Mouse (Mus musculus) T-helper 17 cell (primary cell): ENCODE data around the gene Pttg1.

Experiments
- in situ Hi-C, 2 experiments: fragments of 300-600 bp; cut with MboI, MseI; formaldehyde crosslinking; loops; 1 replicate in 1 of 2; 2 replicates in 1 of 2; pipeline ENCODE4 v1.15.1; 2025; ENCODE audit warnings: high pct_unique_total_duplicates in 2 of 2

The Pttg1 gene

DNA sequence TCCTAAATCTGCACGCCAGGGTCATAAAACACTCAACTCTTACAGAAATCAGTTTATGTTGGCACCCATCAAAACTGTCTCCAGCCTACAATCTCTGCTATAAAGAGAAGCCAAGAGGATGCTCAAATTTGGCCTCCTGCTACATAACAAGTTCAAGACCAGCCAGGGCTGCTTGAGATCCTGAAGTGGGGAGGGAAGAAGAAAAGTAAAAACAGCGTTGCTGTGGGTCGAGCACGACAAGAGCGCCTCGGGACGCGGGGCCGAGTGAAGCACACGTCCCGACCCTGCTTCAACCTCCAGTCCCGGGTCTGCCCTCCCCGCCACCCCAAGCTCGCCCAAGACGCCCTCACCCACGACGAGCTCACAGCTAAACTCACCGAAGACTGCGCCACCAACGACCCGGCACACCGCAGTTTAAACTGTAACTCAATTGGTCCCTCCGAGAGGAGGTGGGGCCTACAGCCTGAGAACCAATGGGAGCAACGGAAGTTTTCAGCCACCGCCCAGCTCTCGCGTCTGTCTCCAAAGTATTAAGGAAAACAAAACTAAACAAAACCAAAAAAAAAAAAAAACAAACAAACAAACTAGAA lies at the start of gene Pttg1:
TSS of gene Pttg1 (minus strand) at position 428 of the 590 bp plus-strand sequence.
- in situ Hi-C loops: no loop called here

DNA sequence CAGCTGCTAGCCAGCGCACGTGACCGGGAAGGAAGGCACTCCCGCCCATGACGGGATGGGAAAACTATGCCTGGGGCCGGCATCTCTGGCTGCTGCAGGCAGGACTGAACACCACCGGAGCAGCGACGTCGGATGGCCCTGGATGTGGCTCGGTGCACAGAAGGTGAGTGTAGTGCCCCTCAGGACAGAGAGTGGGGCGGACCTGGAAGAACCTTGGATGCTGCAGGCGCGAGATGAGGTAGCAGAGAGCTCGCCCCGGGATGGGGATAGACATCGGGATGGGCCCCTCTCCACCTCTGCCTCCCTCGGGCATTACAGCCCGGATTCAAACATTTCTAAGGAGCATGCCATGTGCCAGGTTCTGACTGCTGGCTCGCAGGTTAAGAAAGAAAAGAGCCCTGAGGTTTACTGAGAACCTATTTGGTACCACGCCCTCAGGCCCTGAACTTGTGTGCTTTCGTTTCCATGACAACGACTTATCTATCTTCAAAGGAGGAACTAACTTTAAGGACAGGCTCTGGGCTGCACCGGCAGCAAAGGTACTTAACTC lies 48.2 kb upstream of the Pttg1 start, which contains the start of gene C1qtnf2:
TSS of gene C1qtnf2 (plus strand) at position 52 of the 550 bp plus-strand sequence.
- in situ Hi-C loops: no loop called here

DNA sequence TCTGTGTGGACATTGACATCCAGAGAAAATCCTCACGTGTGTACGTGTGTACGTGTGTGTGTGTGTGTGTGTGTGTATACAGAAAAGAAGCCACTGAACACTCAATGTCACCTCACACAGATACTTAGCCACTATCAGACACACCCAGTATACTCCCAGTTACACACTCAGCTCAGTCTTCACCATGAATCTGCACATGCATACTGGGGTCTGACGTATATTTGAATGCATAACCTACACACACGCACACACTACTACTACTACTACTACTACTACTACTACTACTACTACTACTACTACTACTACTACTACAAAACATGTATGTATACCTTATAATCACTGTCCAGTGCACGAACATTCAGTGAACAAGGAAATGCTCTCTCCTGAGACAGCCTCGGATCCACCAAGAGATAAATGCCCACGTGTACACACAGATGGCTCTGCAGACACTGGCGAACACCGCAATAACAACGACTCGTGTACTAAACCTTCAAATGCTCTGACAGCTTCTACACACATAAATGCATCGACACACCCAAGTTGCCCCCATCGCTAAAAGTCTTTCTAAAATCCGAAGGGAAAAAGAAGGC lies 47.7 kb upstream of the Pttg1 start:
- in situ Hi-C loops: no loop called here

DNA sequence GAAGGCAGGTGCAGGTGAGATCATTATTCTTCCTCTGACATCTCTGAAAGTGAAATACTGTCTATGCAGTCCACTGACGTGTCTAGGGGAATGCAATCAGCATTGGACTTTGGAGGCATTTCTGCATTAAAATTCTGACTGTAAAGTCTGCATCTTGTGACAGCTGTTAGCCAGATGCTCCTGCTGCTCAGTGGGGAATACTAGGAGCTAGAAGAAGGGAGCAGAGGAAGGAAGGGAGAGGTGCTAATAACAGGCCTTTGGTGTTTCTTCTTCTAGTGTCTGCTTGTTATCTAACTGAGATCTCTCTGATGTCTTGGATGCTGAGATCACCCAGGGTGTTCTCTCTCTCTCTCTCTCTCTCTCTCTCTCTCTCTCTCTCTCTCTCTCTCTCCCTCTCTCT lies 47.1 kb upstream of the Pttg1 start:
- in situ Hi-C loops: no loop called here

DNA sequence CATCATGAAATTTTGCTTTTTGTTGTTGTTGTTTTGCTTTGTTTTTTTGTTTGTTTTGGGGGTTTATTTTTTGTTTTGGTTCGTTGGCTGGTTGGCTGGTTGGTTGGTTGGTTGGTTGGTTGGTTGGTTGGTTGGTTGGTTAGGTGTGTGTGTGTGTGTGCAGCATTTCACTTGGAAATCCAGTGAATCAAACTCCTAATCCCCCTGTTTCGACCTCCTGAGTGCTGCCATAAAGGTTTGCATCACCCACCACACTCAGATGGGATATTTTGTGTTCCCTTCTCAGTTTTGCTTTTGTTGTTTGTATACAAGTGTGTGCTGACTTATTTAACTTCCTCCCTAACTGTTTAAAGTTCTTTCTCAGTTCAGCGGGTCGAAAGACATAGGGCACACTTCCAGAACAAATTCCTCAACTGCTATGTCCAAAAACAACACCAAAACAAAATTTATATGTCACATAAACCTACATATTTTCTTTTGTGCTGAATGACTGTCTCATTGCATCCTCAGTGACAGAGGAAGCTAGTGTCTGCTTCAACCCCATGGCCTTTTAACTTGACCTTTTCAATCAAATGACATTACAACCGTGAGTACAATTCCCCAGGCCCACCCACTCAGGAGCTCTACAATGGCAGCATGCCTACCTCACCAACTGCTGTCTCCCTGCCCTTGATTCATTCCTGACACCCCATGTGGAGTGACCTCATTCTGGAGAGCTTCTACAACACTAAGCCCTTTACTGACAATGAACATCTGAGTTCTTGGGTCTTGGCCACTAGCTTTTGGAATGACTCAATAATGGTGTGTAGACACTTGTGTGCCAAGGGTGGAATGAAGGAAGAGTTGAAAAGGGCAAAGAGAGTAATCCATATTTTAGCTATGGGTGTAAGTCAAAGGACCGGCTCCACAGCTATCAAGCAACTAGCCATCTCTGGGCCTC lies 45.1 kb upstream of the Pttg1 start:
- in situ Hi-C loops: no loop called here

DNA sequence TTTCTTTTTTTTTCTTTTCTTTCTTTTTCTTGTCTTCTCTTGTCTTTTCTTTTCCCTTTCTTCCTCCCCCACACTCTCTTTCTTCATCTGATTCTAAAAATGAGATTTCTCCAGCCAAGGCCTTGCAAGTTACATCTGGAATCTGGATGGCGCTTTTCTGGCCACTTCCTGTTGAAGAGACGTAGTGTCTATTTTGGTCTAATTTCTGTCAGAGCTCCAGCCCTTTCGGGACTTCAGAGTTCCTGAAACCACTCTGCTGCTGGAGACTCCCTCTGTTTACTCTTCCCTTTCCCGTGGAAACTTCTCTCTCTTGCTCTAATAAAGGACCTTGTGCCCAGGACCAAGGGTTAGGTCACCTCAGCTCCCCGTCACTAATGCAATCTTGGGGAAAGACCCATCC lies 44.1 kb upstream of the Pttg1 start:
- in situ Hi-C loops: no loop called here

DNA sequence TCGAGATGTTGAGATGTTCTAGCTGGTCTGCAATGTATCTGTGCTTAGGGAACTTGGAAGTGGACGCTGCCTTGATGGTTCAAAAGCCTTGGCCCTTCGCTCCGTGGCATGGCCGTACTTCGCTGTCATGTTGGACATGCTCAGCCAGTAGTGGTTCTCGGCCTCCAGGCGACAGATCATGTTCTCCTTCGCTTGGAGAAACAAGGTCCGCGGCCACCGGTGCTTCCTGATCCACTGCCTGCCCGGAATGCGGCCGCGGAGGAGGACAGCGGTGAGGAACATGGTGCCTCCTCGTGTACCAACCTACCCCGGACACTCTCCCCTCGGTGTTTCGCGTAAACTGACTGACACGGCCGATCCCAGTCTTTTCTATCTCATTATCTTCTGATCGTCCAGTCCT lies 37.2 kb upstream of the Pttg1 start:
- in situ Hi-C loops: no loop called here

DNA sequence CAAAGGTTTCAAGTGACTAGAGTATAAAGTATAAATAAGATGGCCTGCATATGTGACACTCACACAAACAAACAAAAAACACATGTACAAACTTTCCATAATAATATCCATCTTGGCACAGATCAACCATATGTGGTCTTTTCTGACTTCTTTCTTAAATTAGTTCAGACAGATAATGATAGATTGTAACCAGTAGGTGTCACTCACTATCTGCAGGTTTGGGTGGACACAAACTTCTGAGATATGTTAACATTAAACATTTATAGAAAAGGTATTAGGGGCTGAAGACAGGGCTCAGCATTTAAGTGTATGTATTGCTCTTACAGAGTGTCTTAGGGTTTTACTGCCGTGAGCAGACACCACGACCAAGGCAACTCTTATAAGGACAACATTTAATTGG lies 26.2 kb upstream of the Pttg1 start:
- in situ Hi-C loops: no loop called here

DNA sequence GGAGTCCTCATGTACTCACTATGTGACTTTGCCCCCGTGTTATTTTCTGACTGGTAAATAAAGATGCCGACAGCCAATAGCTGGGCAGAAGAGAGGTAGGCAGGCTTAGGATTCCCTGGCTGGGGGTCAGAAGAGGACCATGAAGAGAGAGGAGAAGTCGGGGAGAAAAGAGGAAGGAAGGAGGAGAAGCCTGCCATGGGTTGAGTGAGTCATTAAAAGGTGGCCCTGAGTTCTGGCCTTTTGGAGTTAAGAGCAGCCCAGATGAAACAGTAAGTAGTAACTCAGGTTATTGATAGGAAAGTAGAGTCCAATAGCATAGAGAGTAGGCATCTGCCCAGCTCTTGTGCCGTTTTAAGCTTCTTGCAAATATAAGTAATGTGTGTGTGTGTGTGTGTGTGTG lies 25.3 kb upstream of the Pttg1 start:
- in situ Hi-C loops: no loop called here

DNA sequence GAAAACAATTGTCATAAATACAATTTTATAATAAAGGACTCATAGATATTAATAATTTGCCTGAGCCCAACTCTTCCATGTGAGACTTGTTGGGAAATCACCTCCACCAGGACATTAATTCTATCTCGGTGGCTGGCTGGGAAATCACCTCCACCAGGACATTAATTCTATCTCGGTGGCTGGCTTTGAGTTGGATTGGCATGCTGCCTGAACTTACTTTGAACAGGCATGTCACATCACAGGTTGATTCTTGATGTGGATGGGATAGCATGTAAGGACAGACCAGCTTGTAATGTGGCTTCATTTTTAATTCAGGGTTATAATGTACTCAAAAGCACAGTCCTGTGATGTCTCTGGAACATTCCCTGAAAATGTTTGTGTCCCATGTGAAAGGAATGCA lies 23.9 kb upstream of the Pttg1 start:
- in situ Hi-C loops: no loop called here

DNA sequence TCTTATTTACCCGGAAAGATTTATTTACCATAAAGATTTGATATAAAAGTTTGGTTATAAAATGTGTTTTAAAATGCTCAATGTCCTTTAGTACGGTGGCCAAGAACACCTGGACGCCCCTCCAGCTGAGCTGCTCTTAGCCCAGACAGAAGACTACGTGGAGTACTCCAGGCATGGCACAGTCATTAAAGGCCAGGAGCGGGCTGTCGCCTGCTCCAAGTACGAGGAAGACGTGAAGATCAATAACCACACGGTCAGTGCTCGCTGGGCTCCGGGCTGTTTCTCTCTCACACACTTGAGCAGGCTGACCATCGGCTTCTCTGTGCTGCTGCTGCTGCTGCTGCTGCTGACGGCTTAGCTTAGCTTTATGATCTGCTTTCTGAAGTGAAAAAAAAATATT lies 17.1 kb upstream of the Pttg1 start:
- in situ Hi-C loops: no loop called here

DNA sequence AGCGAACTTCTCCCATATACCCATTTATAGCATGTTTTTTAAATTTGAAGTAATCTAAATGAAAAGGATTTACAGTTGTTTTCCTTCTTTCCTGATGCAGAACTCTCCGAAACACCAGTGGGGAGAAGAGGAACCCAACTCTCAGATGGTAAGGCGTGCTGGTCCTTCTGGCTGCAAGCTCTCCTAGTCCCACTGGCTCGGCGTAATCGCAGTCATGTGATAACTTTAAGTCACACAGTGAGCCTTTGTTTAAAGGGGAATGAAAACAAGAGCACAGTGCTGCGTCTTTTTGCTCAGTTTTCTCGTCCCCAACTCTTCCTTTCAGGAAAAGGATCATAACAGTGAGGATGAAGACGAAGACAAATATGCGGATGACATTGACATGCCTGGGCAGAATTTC lies 15.1 kb upstream of the Pttg1 start:
- in situ Hi-C loops: no loop called here

DNA sequence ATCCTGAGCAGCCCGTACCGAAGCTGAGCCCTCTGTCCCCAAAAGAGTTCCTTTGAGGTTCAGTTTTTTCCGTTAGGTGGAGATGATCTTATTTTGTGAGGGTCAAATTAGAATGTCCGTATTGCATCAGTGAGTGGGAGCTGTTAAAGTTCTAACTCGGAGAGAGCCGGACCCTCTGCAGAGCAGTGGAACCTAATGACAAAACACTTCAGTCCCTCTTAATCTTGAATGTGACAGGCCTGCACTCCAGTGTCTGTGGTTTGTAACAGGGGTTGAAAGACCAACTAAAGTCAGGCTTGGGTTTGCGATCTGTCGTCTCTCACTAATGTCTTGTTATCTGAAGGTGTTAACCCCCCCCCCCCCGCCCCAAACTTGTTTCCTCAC lies 8.0 kb upstream of the Pttg1 start:
- in situ Hi-C loops: no loop called here

DNA sequence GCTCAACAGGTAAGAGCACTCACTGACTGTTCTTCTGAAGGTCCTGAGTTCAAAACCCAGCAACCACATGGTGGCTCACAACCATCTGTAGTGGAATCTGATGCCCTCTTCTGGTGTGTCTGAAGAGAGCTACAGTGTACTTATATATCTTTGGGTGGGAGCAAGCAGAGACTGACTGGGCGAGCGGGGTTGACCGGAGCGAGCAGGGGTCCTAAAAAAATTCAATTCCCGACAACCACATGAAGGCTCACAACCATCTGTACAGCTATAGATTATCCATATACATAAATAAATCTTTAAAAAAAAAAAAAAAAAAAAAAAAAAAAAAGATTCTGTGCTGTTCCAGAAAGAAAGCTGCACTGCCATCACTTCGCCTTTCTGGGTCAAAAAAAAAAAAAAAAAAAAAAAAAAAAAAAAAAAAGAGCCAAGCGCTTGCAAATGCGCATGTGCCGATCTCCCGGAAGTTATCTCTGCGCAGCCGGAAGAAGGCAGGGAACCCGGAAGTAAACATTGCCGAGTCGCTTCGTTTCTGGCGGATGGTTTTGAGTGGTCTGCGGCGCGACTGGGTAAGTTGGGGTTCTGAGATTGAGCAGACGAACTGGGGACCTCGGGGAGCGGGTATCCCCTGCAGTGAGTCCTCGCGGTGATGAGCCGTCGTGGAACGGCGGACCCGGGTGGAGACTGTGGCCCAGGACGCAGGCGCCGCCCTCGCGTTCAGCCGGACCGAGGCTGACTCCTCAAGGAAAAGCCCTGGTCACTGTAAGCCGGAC lies 7.4 kb upstream of the Pttg1 start, which contains the start of gene Slu7:
TSS of gene Slu7 (plus strand) at position 491 of the 770 bp plus-strand sequence.
- in situ Hi-C loops: no loop called here

DNA sequence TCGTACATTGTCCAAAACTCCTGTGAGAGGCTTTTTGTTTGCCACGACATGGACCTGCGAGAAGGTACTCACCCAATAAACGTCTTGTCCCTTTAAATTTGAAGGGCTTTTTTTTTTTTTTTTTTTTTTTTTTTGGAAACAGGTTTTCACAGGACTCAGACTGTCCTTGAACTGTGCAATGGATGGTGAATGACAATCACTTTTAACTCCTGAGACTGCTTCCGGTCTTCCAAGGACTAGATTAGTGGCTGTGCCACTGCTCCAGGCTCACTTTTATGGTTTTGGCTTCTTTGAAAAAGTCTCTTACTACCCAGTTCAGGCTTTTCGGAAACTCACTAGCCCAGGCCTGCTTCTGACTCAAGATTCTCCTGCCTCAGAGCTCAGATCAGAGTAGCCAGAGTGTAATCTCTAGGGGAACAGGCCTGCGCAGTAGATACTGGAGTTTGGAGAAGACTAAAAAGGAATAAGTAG lies 398 bp upstream of the Pttg1 start:
- in situ Hi-C loops: no loop called here

DNA sequence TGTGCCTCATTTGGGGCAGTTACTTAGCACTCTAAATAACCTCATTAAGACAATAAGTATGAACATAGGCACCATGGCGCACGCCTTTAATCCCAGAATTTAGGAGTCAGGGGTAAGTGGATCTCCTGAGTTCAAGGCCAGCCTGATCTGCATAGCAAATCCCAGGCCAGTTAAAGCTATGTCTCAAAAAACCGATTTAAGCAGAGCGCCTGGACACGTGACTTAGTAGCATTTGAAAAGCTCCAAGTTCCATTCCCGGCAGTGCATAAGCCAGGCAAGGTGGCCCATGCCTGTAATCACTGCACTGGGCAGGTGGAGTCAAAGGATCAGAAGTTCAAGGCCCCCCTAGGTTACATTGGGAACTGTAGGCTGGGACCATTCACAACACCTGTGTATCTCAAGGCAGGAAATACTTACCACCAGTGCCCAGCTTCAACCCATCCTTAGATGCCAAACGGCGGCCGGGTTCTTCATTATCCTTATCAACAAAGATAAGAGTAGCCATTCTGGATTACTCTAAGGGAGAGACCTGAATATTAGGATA lies 813 bp downstream of the Pttg1 start:
- in situ Hi-C loops: no loop called here

DNA sequence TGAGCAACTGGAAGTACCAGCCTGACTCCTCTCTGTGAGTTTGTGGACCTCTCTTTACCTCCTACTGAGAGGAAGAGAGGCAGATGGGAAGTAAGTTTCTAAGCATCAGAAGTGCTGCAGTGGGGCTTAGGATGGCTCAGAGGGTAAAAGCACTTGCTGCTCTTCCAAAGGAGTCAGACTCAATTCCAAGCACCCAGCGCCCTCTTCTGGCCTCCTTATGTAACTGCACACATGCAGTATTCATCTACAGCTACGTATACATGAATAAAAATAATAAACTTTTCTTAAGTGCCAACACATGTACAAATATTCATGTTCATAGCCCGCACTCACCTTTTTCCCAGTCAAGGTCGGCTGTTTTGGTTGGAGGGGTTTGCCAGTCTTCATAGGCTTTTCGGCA lies 1.7 kb downstream of the Pttg1 start:
- in situ Hi-C loops: loop anchor here in 1 of 2 experiments (5.0 kb wide), 1 partner anchor 37 kb away; no protein-coding TSS in a partner anchor

DNA sequence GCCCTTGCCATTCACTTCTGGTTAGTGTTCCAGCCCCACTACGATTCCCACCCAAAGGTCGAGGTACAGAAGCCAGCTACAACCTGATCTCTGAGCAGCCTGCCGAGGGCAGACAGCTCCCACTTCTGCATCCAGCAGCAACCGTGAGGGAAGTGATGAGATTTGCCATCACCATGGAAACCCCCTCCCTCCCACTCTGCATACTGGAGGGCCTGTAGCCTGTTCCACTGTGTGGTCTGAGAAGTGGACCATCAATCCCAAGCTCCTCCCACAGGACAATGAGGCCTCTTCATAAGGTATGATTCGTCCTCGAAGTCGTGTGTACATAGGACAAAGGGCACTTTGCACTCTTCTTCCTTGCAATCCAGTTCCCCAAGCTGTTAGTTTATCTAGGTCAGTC lies 8.8 kb downstream of the Pttg1 start:
- in situ Hi-C loops: loop anchor here in 1 of 2 experiments (5.0 to 10.0 kb wide), 2 partner anchors 70 to 792 kb away; no protein-coding TSS in a partner anchor

DNA sequence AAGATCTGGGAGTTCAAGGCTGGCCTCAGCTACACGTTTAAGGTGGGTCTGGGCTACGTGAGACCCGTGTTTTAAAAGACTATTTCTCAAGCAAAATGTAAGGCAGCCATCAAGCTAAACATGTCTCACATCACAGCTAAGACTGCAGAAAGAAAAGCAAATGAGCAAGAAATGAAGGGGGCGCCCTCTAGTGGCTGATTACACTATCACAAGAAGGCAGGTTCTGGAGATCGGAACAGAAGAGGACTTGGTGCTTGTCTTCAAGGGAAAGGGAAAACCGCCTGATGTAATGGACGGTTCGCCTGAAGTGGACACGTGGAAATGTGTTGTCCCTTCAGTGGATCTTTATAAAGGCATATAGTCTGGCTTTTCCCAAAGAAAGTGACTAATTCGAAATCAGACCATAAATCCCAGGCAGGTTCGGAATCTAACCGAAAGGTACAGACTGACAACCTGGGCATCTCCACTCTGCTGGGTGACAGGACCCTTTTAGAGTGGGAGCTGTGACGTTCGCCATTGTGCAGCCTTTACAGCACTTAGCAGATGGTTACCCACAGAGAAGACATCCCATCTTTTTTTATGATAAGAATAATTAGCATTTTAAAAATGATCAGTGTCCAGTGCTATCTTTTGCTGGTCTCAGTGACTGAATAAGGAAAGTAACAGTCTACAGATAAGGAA lies 13.1 kb downstream of the Pttg1 start:
- in situ Hi-C loops: loop anchor here (5.0 to 10.0 kb wide), 3 partner anchors 61 to 788 kb away; no protein-coding TSS in a partner anchor

DNA sequence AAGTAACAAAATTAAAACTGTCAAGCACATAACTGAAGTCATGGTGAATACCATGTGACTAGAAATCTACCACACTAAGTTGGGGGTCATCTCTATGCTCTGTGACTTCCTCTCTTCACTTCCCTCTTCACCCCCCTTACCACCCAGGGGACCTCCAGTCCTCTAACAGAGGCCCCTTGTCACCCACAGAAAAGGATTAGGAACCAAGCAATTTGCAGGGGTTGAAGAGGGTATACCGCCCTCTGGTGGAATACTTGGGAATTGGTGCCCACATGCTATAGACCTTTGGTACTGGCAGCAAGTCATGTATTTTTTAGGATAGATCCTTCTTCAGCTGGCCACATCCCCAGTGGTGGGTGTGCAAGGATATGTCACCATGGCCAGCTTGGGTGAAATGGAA lies 14.6 kb downstream of the Pttg1 start:
- in situ Hi-C loops: loop anchor here (5.0 to 10.0 kb wide), 3 partner anchors 59 to 787 kb away; no protein-coding TSS in a partner anchor
